Comparison of ENCODE assay signal across 8 mouse cellular contexts in the genomic region with DNA sequence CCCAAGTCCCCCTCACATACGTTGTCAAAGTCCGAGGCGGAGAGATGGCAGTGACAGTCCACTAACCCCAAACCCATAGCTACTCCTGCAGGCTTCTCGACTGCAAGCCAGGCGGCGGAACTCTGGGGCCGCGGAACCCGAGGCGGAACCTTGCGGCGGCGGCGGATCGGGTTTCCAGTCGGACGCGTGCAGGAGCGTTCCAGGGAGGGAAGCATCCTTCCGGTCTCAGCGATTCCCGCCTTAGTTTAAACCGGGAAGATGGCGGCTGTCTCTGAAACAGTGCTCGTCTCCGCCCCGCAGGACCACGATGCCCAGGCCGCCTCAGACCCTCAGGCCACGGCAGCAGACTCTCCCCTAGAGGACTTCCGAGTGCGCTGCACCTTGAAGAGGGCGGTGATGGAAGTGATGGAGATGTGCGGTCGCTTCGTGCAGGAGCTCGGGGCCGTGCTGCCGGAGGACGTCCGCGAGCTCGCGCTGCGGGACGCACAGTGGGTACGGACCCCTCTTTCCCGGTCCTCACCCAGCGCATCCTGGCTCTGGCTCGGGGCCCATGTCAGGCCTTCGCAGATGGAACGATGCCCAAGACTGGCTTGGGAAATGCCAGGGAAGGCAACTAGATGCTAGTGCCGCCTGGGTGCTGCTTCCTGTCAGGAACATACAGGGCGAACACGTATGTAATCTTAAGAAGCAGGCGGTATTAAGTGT. TPM values are rescaled to one million over a fixed set of nuclear protein-coding genes. Genes with fewer than 3 reads are reported as not detected.
A peak's percentile ranks its signal among the peaks of the same experiment; 100 is the strongest.
DNase-seq lines count a peak whose midpoint lies in the region; ATAC-seq and TF ChIP-seq lines count a peak whose summit lies in the region.

Gene Tatdn3 (minus strand): TSS at position 152 of the 705 bp plus-strand sequence.
Gene Nsl1 (plus strand): TSS at position 232 of the 705 bp plus-strand sequence.

- TF ChIP-seq POLR2A in heart, adult 2 months (IDR thresholded peaks at IDR 0.05; ENCODE audit: insufficient read depth, low read depth, low read length), result peak; percentile 76
- no peak for TF ChIP-seq POLR2A in kidney, adult 2 months (IDR thresholded peaks at IDR 0.05; ENCODE audit: low read depth, low read length)

- H3K4me1 ChIP-seq in embryonic facial prominence, embryonic 13.5 days, result peaks cover 21% of the 10 kb centered on the region
- H3K4me1 ChIP-seq in heart, adult 2 months (ENCODE audit: control insufficient read depth, insufficient read depth, low read length), result no peaks in the 10 kb centered on the region
- H3K4me1 ChIP-seq in kidney, adult 2 months (ENCODE audit: control insufficient read depth, insufficient read depth, low read length), result no peaks in the 10 kb centered on the region
- H3K4me1 ChIP-seq in limb, embryonic 12.5 days (replicated peaks), result peaks cover 12% of the 10 kb centered on the region
- peaks cover 9% of the 10 kb centered on the region for H3K4me1 ChIP-seq in midbrain, embryonic 14.5 days (ENCODE audit: control insufficient read depth, insufficient read depth, low read length)

- H3K4me3 ChIP-seq in embryonic facial prominence, embryonic 13.5 days, result peak within 1 kb of the TSS; percentile 88
- peak within 1 kb of the TSS; percentile 83 for H3K4me3 ChIP-seq in heart, adult 2 months
- peak within 1 kb of the TSS; percentile 63 for H3K4me3 ChIP-seq in kidney, adult 2 months (ENCODE audit: insufficient read depth, low read depth, low read length)
- peak within 1 kb of the TSS; percentile 80 for H3K4me3 ChIP-seq in limb, embryonic 12.5 days (replicated peaks)
- H3K4me3 ChIP-seq in midbrain, embryonic 14.5 days (replicated peaks; ENCODE audit: low read depth, low read length), result peak within 1 kb of the TSS; percentile 74

- no peaks in the 10 kb centered on the region for H3K79me2 ChIP-seq in heart, adult 2 months (replicated peaks; ENCODE audit: control insufficient read depth, insufficient read depth, low read length)

- ATAC-seq in embryonic facial prominence, embryonic 13.5 days (ENCODE audit: insufficient number of reproducible peaks, insufficient read depth, low FRiP score, low TSS enrichment, low read depth), result peak; percentile 76; the same call in 1 of the 2 replicates
- peak; percentile 81; the same call in 1 of the 2 replicates for ATAC-seq in limb, embryonic 12.5 days (ENCODE audit: insufficient number of reproducible peaks, insufficient read depth, low FRiP score, low TSS enrichment, low read depth)
- ATAC-seq in midbrain, embryonic 14.5 days (ENCODE audit: low FRiP score, low TSS enrichment), result peak; percentile 88

- peak; percentile 61 for TF ChIP-seq CTCF in heart, adult 2 months (IDR thresholded peaks at IDR 0.05)
- 0 out of 2 replicates have a peak, but pooled peaks have one; percentile 15 for TF ChIP-seq CTCF in kidney, adult 2 months (conservative IDR thresholded peaks at IDR 0.05; ENCODE audit: insufficient read depth, insufficient read length, low read depth, low read length)

- H3K4me2 ChIP-seq in embryonic facial prominence, embryonic 13.5 days, result peak within 1 kb of the TSS; percentile 91
- H3K4me2 ChIP-seq in limb, embryonic 12.5 days, result peak within 1 kb of the TSS; percentile 78
- H3K4me2 ChIP-seq in midbrain, embryonic 14.5 days (ENCODE audit: low read length), result peak within 1 kb of the TSS; percentile 92

- peak; percentile 89 for DNase-seq in 416B (ENCODE audit: low read depth)
- DNase-seq in adrenal gland, postnatal 4 days (ENCODE audit: low spot score in 2 of 2), result peak; percentile 86 to 94
- DNase-seq in heart, adult 2 months, result peak; percentile 91 to 97
- DNase-seq in kidney, adult 2 months, result peak; percentile 93
- DNase-seq in midbrain, embryonic 14.5 days, result peak; percentile 94
- peak; percentile 86 for DNase-seq in spleen, adult 12 weeks (ENCODE audit: low spot score)

- TF ChIP-seq EP300 in heart, adult 2 months (IDR thresholded peaks at IDR 0.05; ENCODE audit: insufficient read depth, low read depth, low read length), result 0 out of 2 replicates have a peak, but pooled peaks have one; percentile 34

- intact Hi-C loops in heart, adult 2 months (cut with DNase I), result loop anchor here (1.0 to 10.0 kb wide), 3 partner anchors 37 to 228 kb away; partner anchors contain the start of genes Angel2 and Flvcr1

- under 1% methylated on average over 56 of the region's 56 CpGs for whole genome bisulfite sequencing in embryonic facial prominence, embryonic 13.5 days
- under 1% methylated on average over 56 of the region's 56 CpGs for WGBS in heart, adult 2 months
- under 1% methylated on average over 56 of the region's 56 CpGs for WGBS in kidney, adult 2 months
- under 1% methylated on average over 56 of the region's 56 CpGs for WGBS in limb, embryonic 12.5 days
- under 1% methylated on average over 56 of the region's 56 CpGs for WGBS in midbrain, embryonic 14.5 days

- no peaks in the 10 kb centered on the region; the same call in 1 of the 2 replicates for H3K27me3 ChIP-seq in embryonic facial prominence, embryonic 13.5 days
- no peaks in the 10 kb centered on the region for H3K27me3 ChIP-seq in heart, adult 2 months (ENCODE audit: control insufficient read depth, insufficient read depth, low read length)
- no peaks in the 10 kb centered on the region for H3K27me3 ChIP-seq in kidney, adult 2 months (replicated peaks; ENCODE audit: control insufficient read depth, insufficient read depth, low read length)
- no peaks in the 10 kb centered on the region for H3K27me3 ChIP-seq in limb, embryonic 12.5 days
- H3K27me3 ChIP-seq in midbrain, embryonic 14.5 days (ENCODE audit: control insufficient read depth, insufficient read depth, low read length), result no peaks in the 10 kb centered on the region

- peaks cover 28% of the 10 kb centered on the region for H3K36me3 ChIP-seq in embryonic facial prominence, embryonic 13.5 days
- H3K36me3 ChIP-seq in heart, adult 2 months (ENCODE audit: control insufficient read depth, insufficient read depth, low read length), result no peaks in the 10 kb centered on the region
- no peaks in the 10 kb centered on the region for H3K36me3 ChIP-seq in kidney, adult 2 months (ENCODE audit: control insufficient read depth, insufficient read depth, low read length)
- peaks cover 34% of the 10 kb centered on the region for H3K36me3 ChIP-seq in limb, embryonic 12.5 days
- no peaks in the 10 kb centered on the region for H3K36me3 ChIP-seq in midbrain, embryonic 14.5 days (ENCODE audit: control insufficient read depth, insufficient read depth, low read length)

- no peaks in the 10 kb centered on the region for H3K9me3 ChIP-seq in embryonic facial prominence, embryonic 13.5 days
- no peaks in the 10 kb centered on the region for H3K9me3 ChIP-seq in limb, embryonic 12.5 days
- H3K9me3 ChIP-seq in midbrain, embryonic 14.5 days (ENCODE audit: control insufficient read depth, low read length), result no peaks in the 10 kb centered on the region

- H3K27ac ChIP-seq in embryonic facial prominence, embryonic 13.5 days, result peak within 1 kb of the TSS; percentile 51
- peak within 1 kb of the TSS; percentile 71 for H3K27ac ChIP-seq in heart, adult 2 months
- H3K27ac ChIP-seq in kidney, adult 2 months (ENCODE audit: insufficient read depth, low read depth, low read length), result peak within 1 kb of the TSS; percentile 26; the same call in 1 of the 2 replicates
- peak within 1 kb of the TSS; percentile 51; the same call in 1 of the 2 replicates for H3K27ac ChIP-seq in limb, embryonic 12.5 days
- H3K27ac ChIP-seq in midbrain, embryonic 14.5 days (replicated peaks; ENCODE audit: low read depth, low read length), result peak within 1 kb of the TSS; percentile 55; the same call in 1 of the 2 replicates

- H3K9ac ChIP-seq in embryonic facial prominence, embryonic 13.5 days, result peak within 1 kb of the TSS; percentile 86
- peak within 1 kb of the TSS; percentile 85 for H3K9ac ChIP-seq in heart, adult 2 months (ENCODE audit: low read depth, low read length)
- H3K9ac ChIP-seq in limb, embryonic 12.5 days (replicated peaks), result peak within 1 kb of the TSS; percentile 73
- H3K9ac ChIP-seq in midbrain, embryonic 14.5 days (replicated peaks; ENCODE audit: low read length), result peak within 1 kb of the TSS; percentile 75

RNA-seq across cellular contexts. Expression of gene Tatdn3, which starts in this region (rescaled TPM):
- total RNA-seq in adrenal gland, postnatal 4 days (2021), result 10 to 100 TPM; 30.6 to 32.2 TPM
- 13.9 and 14.0 TPM in 2 replicates for polyA plus RNA-seq in embryonic facial prominence, embryonic 13.5 days (2015; fragmentation: Nextera tagmentation; extraction: Ambion mirVana)
- total RNA-seq in heart, adult 2 months (2021), result 10 to 100 TPM; 14.3 to 14.6 TPM
- 11.9 and 25.6 TPM in 2 replicates for polyA plus RNA-seq in heart, adult 2 months (2012; rRNA removed)
- 8.1 and 10.4 TPM in 2 replicates for polyA plus RNA-seq in kidney, adult 2 months (2012; rRNA removed)
- 16.2 TPM in 2 replicates for polyA plus RNA-seq in limb, embryonic 12.5 days (2016; fragmentation: Nextera tagmentation; extraction: Ambion mirVana)
- 15.9 and 16.0 TPM in 2 replicates for polyA plus RNA-seq in midbrain, embryonic 14.5 days (2014; fragmentation: Nextera tagmentation; extraction: Ambion mirVana)

RNA-seq across cellular contexts. Expression of gene Nsl1, which starts in this region (rescaled TPM):
- 1 to 10 TPM; 7.5 to 7.6 TPM for total RNA-seq in adrenal gland, postnatal 4 days (2021)
- 24.2 and 24.7 TPM in 2 replicates for polyA plus RNA-seq in embryonic facial prominence, embryonic 13.5 days (2015; fragmentation: Nextera tagmentation; extraction: Ambion mirVana)
- total RNA-seq in heart, adult 2 months (2021), result under 1 TPM; 0.16 to 0.18 TPM
- polyA plus RNA-seq in heart, adult 2 months (2012; rRNA removed), result 0.18 and 0.20 TPM in 2 replicates
- 0.31 and 0.43 TPM in 2 replicates for polyA plus RNA-seq in kidney, adult 2 months (2012; rRNA removed)
- polyA plus RNA-seq in limb, embryonic 12.5 days (2016; fragmentation: Nextera tagmentation; extraction: Ambion mirVana), result 31.3 and 33.2 TPM in 2 replicates
- 2.7 and 4.9 TPM in 2 replicates for polyA plus RNA-seq in midbrain, embryonic 14.5 days (2014; fragmentation: Nextera tagmentation; extraction: Ambion mirVana)

Comparison
In these comparisons a context has a peak if more than half of its experiments do, and no peak if none do; other contexts are left out.
1. Peak in every context shown above with its lines: DNase-seq, ATAC-seq, H3K4me3 ChIP-seq and H3K27ac ChIP-seq.
2. RNA of gene Nsl1 (total RNA-seq): 7.5 to 7.6 TPM in adrenal gland, postnatal 4 days; 0.16 to 0.18 TPM in heart, adult 2 months; every median in the first group is over 4 times any median in the second.